Mouse (Mus musculus) testis, adult 2 months (tissue): Measurements from ENCODE around the gene Zmiz1.

Source experiments
- CTCF ChIP-seq: fragments of 200-500 bp; IDR thresholded peaks from 2 replicates; pipeline ENCODE4 v1.5.1; 2012; ENCODE audit warnings: low read depth, mild to moderate bottlenecking, inconsistent platforms, low read length, moderate library complexity; ENCODE audit not compliant: control insufficient read depth, insufficient read depth, insufficient replicate concordance
- POLR2A ChIP-seq: fragments of 200-500 bp; IDR thresholded peaks from 2 replicates; pipeline ENCODE4 v1.6.1; 2012; ENCODE audit warnings: low read depth, mild to moderate bottlenecking, inconsistent platforms, low read length, moderate library complexity; ENCODE audit not compliant: control insufficient read depth

DNA sequence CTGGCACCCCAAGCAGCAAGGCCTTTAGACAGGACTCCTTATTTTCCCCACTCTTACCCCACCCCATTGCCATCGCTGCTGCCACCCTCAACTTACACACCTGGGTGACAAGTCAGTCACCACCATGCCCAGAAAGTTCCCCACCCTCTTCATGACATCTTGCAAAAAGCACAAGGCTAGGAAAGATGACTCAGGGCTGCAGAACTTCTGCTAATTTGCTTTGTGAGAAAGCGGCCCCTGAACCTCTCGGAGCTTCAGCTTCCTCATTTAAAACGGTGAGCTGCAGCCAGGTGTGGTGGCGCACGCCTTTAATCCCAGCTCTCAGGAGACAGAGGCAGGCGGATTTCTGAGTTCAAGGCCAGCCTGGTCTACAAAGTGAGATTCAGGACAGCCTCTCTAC is 141.4 kb downstream of the Zmiz1 start:
- TF ChIP-seq POLR2A (no peak), CTCF (no peak)
